Mouse (Mus musculus): ENCODE data around the gene Ifitm6.

DNA sequence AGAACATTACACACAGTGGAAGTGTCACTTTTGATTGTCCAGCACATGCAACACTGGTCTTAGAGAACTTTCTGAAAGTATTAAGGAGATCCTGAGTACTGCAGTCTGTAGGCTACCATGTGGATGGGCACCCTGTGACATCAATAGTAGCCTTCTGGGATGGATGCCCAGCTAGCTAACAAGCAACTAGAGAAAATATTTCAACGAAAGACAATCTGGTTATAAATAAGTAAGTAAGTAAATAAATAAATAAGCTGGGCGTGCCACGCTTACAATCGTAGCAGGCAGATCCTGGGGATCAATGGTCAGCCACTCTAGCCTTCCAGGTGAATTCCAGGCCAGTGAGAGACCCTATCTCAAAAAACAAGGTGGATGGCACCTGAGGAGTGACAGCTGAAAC, 34.3 kb upstream of the Ifitm6 start:
- TF ChIP-seq POLR2A (IDR thresholded peaks at IDR 0.05; ENCODE audit: insufficient read length, low read depth): no peak
- TF ChIP-seq TCF12 (IDR thresholded peaks at IDR 0.05; ENCODE audit: insufficient read depth, poor library complexity, severe bottlenecking): no peak
- TF ChIP-seq MAX (IDR thresholded peaks at IDR 0.05; ENCODE audit: low read depth): no peak
